Mouse (Mus musculus) midbrain, postnatal 0 days (tissue): ENCODE data around the gene Nckap1l. TPM values are rescaled to one million over a fixed set of nuclear protein-coding genes. Genes with fewer than 3 reads are reported as not detected.

ENCODE experiments used
- ATAC-seq: fragments of 200-750 bp; cut with Nextera tagmentation; 2 replicates; pipeline ENCODE4 v1.8.0; 2017; ENCODE audit warnings: moderate number of reproducible peaks, mild to moderate bottlenecking, moderate TSS enrichment, moderate library complexity; ENCODE audit not compliant: low FRiP score
- DNase-seq: peaks from one replicate; pipeline ENCODE4 v3.0.0-alpha.2; 2015; ENCODE audit warnings: low spot score
- H3K27ac ChIP-seq: fragments of 300-500 bp; sonication (generic); 2 replicates; pipeline ENCODE4 v1.5.1; 2014; ENCODE audit warnings: low read depth, mild to moderate bottlenecking, low read length, mixed read lengths
- H3K27me3 ChIP-seq: fragments of 300-500 bp; sonication (generic); 2 replicates; pipeline ENCODE4 v1.6.1; 2014; ENCODE audit warnings: low read length, control low read depth, mixed read lengths; ENCODE audit not compliant: insufficient read depth
- H3K36me3 ChIP-seq: fragments of 300-500 bp; sonication (generic); 2 replicates; pipeline ENCODE4 v1.6.1; 2014; ENCODE audit warnings: low read length, control low read depth, mixed read lengths; ENCODE audit not compliant: insufficient read depth
- H3K4me1 ChIP-seq: fragments of 300-500 bp; sonication (generic); 2 replicates; pipeline ENCODE4 v1.6.1; 2014; ENCODE audit warnings: mild to moderate bottlenecking, control low read depth, antibody characterized with exemption, low read length, mixed read lengths; ENCODE audit not compliant: insufficient read depth
- H3K4me2 ChIP-seq: fragments of 300-500 bp; sonication (generic); 2 replicates; pipeline ENCODE4 v1.6.1; 2014; ENCODE audit warnings: low read depth, mild to moderate bottlenecking, low read length, mixed read lengths; ENCODE audit not compliant: poor library complexity, severe bottlenecking
- H3K4me3 ChIP-seq: fragments of 300-500 bp; sonication (generic); 2 replicates; pipeline ENCODE4 v1.5.1; 2014; ENCODE audit warnings: low read depth, mild to moderate bottlenecking, low read length, moderate library complexity
- H3K9ac ChIP-seq: fragments of 300-500 bp; sonication (generic); replicated peaks from 2 replicates; pipeline ENCODE4 v1.6.1; 2014; ENCODE audit warnings: mild to moderate bottlenecking, low read length, moderate library complexity, mixed read lengths; ENCODE audit not compliant: poor library complexity, severe bottlenecking
- H3K9me3 ChIP-seq: fragments of 300-500 bp; sonication (generic); 2 replicates; pipeline ENCODE4 v1.6.1; 2016; ENCODE audit warnings: low read length, control low read depth
- CTCF ChIP-seq: IDR thresholded peaks from 2 replicates; pipeline ENCODE4 v1.5.1; 2016; ENCODE audit warnings: antibody characterized with exemption, mild to moderate bottlenecking
- WGBS: fragments of 180-500 bp; shearing (Covaris S2); extraction: QIAGEN DNeasy Blood & Tissue Kit; methylation state at CpG from one replicate; pipeline ENCODE4 v1.1.7; 2014; 5-methylcytosine and 5-hydroxymethylcytosine counted together
- polyA plus RNA-seq: library from polyadenylated mRNA; unstranded; fragments of >200 nt; fragmentation: Nextera tagmentation; extraction: Ambion mirVana; gene quantifications from 2 replicates; pipeline ENCODE4 v1.2.1, GENCODE M21; 2015
- total RNA-seq: library from RNA; depleted of rRNA; stranded (reverse); fragments of >200 nt; gene quantifications from 2 replicates; pipeline ENCODE4 v1.2.3, GENCODE M21; 2014

Gene Nckap1l
- total and polyA plus RNA-seq, 2 experiments from 2014 or later: 2.4 to 4.7 TPM

GRCm38 (mm10) chr15:103523156-103523555 lies 69.6 kb downstream of the Nckap1l start:
- ATAC-seq (peak; percentile 27), DNase-seq (peak; percentile 42)
- H3K4me3 ChIP-seq: no peak overlapping the region
- peaks cover 32% of the 10 kb centered on the region for H3K36me3 ChIP-seq
- H3K9ac ChIP-seq: no peak overlapping the region
- TF ChIP-seq CTCF: no peak
- H3K4me1 ChIP-seq: peaks cover 13% of the 10 kb centered on the region
- H3K27me3 ChIP-seq: no peaks in the 10 kb centered on the region
- WGBS: 36% methylated on average over 3 of the region's 3 CpGs
- 0 out of 2 replicates have a peak overlapping the region, but pooled peaks have one; percentile 26 for H3K27ac ChIP-seq
- H3K9me3 ChIP-seq: no peaks in the 10 kb centered on the region
- no peak overlapping the region for H3K4me2 ChIP-seq

GRCm38 (mm10) chr15:103530372-103530771 lies 76.8 kb downstream of the Nckap1l start:
- H3K9ac ChIP-seq: no peak overlapping the region

GRCm38 (mm10) chr15:103534054-103534620 lies 80.5 kb downstream of the Nckap1l start:
- H3K27ac ChIP-seq: no peak overlapping the region
- H3K4me3 ChIP-seq: no peak overlapping the region
- 94% methylated on average over 7 of the region's 7 CpGs for WGBS
- no peaks in the 10 kb centered on the region for H3K27me3 ChIP-seq
- no peak for TF ChIP-seq CTCF
- no peak for ATAC-seq
- peaks cover 3% of the 10 kb centered on the region; the same call in 1 of the 2 replicates for H3K4me1 ChIP-seq
- peaks cover 21% of the 10 kb centered on the region for H3K36me3 ChIP-seq
- no peak overlapping the region for H3K9ac ChIP-seq
- DNase-seq: no peak
- H3K4me2 ChIP-seq: no peak overlapping the region
- no peaks in the 10 kb centered on the region for H3K9me3 ChIP-seq

More at GRCm38 (mm10) chr15:103530372-103530771, 76.8 kb downstream of the Nckap1l start:
- no peaks in the 10 kb centered on the region for H3K9me3 ChIP-seq
- no peaks in the 10 kb centered on the region for H3K27me3 ChIP-seq
- no peaks in the 10 kb centered on the region for H3K4me1 ChIP-seq
- no peak overlapping the region for H3K4me2 ChIP-seq
- H3K36me3 ChIP-seq: peaks cover 40% of the 10 kb centered on the region
- WGBS: 7% methylated on average over 5 of the region's 5 CpGs
- no peak overlapping the region for H3K4me3 ChIP-seq
- peak; percentile 89 for DNase-seq
- peak overlapping the region; percentile 40 for H3K27ac ChIP-seq
- peak; percentile 74 for ATAC-seq
- peak; percentile 98 for TF ChIP-seq CTCF

GRCm38 (mm10) chr15:103535030-103535429 lies 81.4 kb downstream of the Nckap1l start:
- H3K4me1 ChIP-seq: peaks cover 3% of the 10 kb centered on the region; the same call in 1 of the 2 replicates
- peaks cover 15% of the 10 kb centered on the region for H3K36me3 ChIP-seq
- H3K9me3 ChIP-seq: no peaks in the 10 kb centered on the region
- no peak overlapping the region for H3K4me3 ChIP-seq
- H3K9ac ChIP-seq: no peak overlapping the region
- no peak for TF ChIP-seq CTCF
- H3K27ac ChIP-seq: no peak overlapping the region
- no peaks in the 10 kb centered on the region for H3K27me3 ChIP-seq
- no peak for ATAC-seq
- DNase-seq: no peak
- 72% methylated on average over 2 of the region's 2 CpGs for WGBS
- H3K4me2 ChIP-seq: no peak overlapping the region

- Histone ChIP-seq H3K36me3 (peaks cover 15% of the 10 kb centered on the region), H3K9me3 (no peaks in the 10 kb centered on the region), H3K9ac (no peak overlapping the region), H3K27ac (no peak overlapping the region), H3K4me2 (0 out of 2 replicates have a peak overlapping the region, but pooled peaks have one; percentile 77), H3K4me1 (peaks cover 3% of the 10 kb centered on the region; the same call in 1 of the 2 replicates), H3K4me3 (no peak overlapping the region), H3K27me3 (no peaks in the 10 kb centered on the region)
- WGBS: 58% methylated on average over 1 of the region's 1 CpGs
- no peak for TF ChIP-seq CTCF
- ATAC-seq (no peak), DNase-seq (no peak)
Observed at GRCm38 (mm10) chr15:103535786-103536185, 82.2 kb downstream of the Nckap1l start.

GRCm38 (mm10) chr15:103536456-103536855 lies 82.9 kb downstream of the Nckap1l start:
- Histone ChIP-seq H3K4me3 (peak overlapping the region; percentile 91), H3K27me3 (no peaks in the 10 kb centered on the region), H3K27ac (peak overlapping the region; percentile 84), H3K4me1 (peaks cover 3% of the 10 kb centered on the region; the same call in 1 of the 2 replicates), H3K9ac (peak overlapping the region; percentile 83), H3K4me2 (peak overlapping the region; percentile 77), H3K9me3 (no peaks in the 10 kb centered on the region), H3K36me3 (peaks cover 9% of the 10 kb centered on the region)
- DNase-seq: no peak
- 16% methylated on average over 2 of the region's 2 CpGs for WGBS
- no peak for ATAC-seq
- no peak for TF ChIP-seq CTCF
